Mouse (Mus musculus): ENCODE data around the gene Traf2. TPM values are rescaled to one million over a fixed set of nuclear protein-coding genes. Genes with fewer than 3 reads are reported as not detected.

Traf2 gene
- polyA plus RNA-seq (2012; rRNA removed): 19.6 and 20.8 TPM in 2 replicates

GRCm38 (mm10) chr2:25546811-25547491 is at the start of gene Traf2:
Gene Traf2, minus strand, starts transcription at chr2:25546940.
- WGBS: 3% methylated on average over 48 of the region's 48 CpGs

GRCm38 (mm10) chr2:25591863-25592262 is 45.1 kb upstream of the Traf2 start:
- WGBS: 77% methylated on average over 2 of the region's 2 CpGs
- DNase-seq (ENCODE audit: low read depth, low spot score): no peak

More at GRCm38 (mm10) chr2:25546811-25547491, at the start of gene Traf2:
- peak; percentile 92 for DNase-seq (ENCODE audit: low read depth, low spot score)

GRCm38 (mm10) chr2:25588227-25588907 is 41.6 kb upstream of the Traf2 start:
- DNase-seq (ENCODE audit: low read depth, low spot score): no peak
- 87% methylated on average over 8 of the region's 8 CpGs for WGBS

- no peak for DNase-seq (ENCODE audit: low read depth, low spot score)
- WGBS: 92% methylated on average over 8 of the region's 8 CpGs
Measured at GRCm38 (mm10) chr2:25587290-25587689, 40.5 kb upstream of the Traf2 start.

GRCm38 (mm10) chr2:25585601-25586000 is 38.9 kb upstream of the Traf2 start:
- no peak for DNase-seq (ENCODE audit: low read depth, low spot score)

GRCm38 (mm10) chr2:25584856-25585255 is 38.1 kb upstream of the Traf2 start:
- WGBS: 82% methylated on average over 4 of the region's 4 CpGs
- no peak for DNase-seq (ENCODE audit: low read depth, low spot score)

More at GRCm38 (mm10) chr2:25585601-25586000, 38.9 kb upstream of the Traf2 start:
- 79% methylated on average over 3 of the region's 3 CpGs for WGBS

GRCm38 (mm10) chr2:25584152-25584551 is 37.4 kb upstream of the Traf2 start:
- 64% methylated on average over 3 of the region's 3 CpGs for WGBS
- DNase-seq (ENCODE audit: low read depth, low spot score): no peak

GRCm38 (mm10) chr2:25583571-25583970 is 36.8 kb upstream of the Traf2 start:
- WGBS: 61% methylated on average over 4 of the region's 4 CpGs
- no peak for DNase-seq (ENCODE audit: low read depth, low spot score)

GRCm38 (mm10) chr2:25583120-25583481 is 36.4 kb upstream of the Traf2 start:
- 72% methylated on average over 6 of the region's 6 CpGs for WGBS
- no peak for DNase-seq (ENCODE audit: low read depth, low spot score)

GRCm38 (mm10) chr2:25582466-25583119 is 35.9 kb upstream of the Traf2 start:
- 58% methylated on average over 12 of the region's 12 CpGs for WGBS
- DNase-seq (ENCODE audit: low read depth, low spot score): no peak

GRCm38 (mm10) chr2:25581901-25582301 is 35.2 kb upstream of the Traf2 start:
- DNase-seq (ENCODE audit: low read depth, low spot score): no peak
- 17% methylated on average over 6 of the region's 6 CpGs for WGBS

- WGBS: 4% methylated on average over 19 of the region's 19 CpGs
Measured at GRCm38 (mm10) chr2:25581294-25581864, 34.6 kb upstream of the Traf2 start, which contains the start of gene Ajm1. Gene Ajm1, minus strand, starts transcription at chr2:25581757.

GRCm38 (mm10) chr2:25580621-25581101 is 33.9 kb upstream of the Traf2 start:
- DNase-seq (ENCODE audit: low read depth, low spot score): no peak
- 22% methylated on average over 6 of the region's 6 CpGs for WGBS

More at GRCm38 (mm10) chr2:25581294-25581864, 34.6 kb upstream of the Traf2 start, which contains the start of gene Ajm1:
- DNase-seq (ENCODE audit: low read depth, low spot score): no peak

GRCm38 (mm10) chr2:25579737-25580460 is 33.2 kb upstream of the Traf2 start:
- no peak for DNase-seq (ENCODE audit: low read depth, low spot score)
- 3% methylated on average over 27 of the region's 27 CpGs for WGBS

- no peak for DNase-seq (ENCODE audit: low read depth, low spot score)
- 11% methylated on average over 77 of the region's 77 CpGs for whole genome bisulfite sequencing
Measured at GRCm38 (mm10) chr2:25578796-25579736, 32.3 kb upstream of the Traf2 start.

GRCm38 (mm10) chr2:25577951-25578795 is 31.4 kb upstream of the Traf2 start:
- no peak for DNase-seq (ENCODE audit: low read depth, low spot score)
- WGBS: 16% methylated on average over 75 of the region's 75 CpGs

Data from large intestine, adult 2 months (tissue).